Mouse (Mus musculus) hindbrain, embryonic 14.5 days (tissue): ENCODE results near the gene Mob1b. TPM values are rescaled to one million over a fixed set of nuclear protein-coding genes. Genes with fewer than 3 reads are reported as not detected.

ENCODE experiments used
- ATAC-seq: fragments of 200-750 bp; cut with Nextera tagmentation; 2 replicates; pipeline ENCODE4 v1.8.0; 2017; ENCODE audit warnings: moderate number of reproducible peaks, mild to moderate bottlenecking, moderate TSS enrichment, moderate library complexity; ENCODE audit not compliant: low FRiP score
- DNase-seq: peaks from one replicate; pipeline ENCODE4 v3.0.0-alpha.2; 2015; ENCODE audit warnings: low spot score
- H3K27ac ChIP-seq: fragments of 300-500 bp; sonication (generic); 2 replicates; pipeline ENCODE4 v1.5.1; 2014; ENCODE audit warnings: mild to moderate bottlenecking, moderate library complexity
- H3K27me3 ChIP-seq: fragments of 300-500 bp; sonication (generic); 2 replicates; pipeline ENCODE4 v1.6.1; 2014; ENCODE audit warnings: mild to moderate bottlenecking, low read length, mixed read lengths; ENCODE audit not compliant: control insufficient read depth, insufficient read depth
- H3K36me3 ChIP-seq: fragments of 300-500 bp; sonication (generic); replicated peaks from 2 replicates; pipeline ENCODE4 v1.6.1; 2014; ENCODE audit not compliant: control insufficient read depth, insufficient read depth
- H3K4me1 ChIP-seq: fragments of 300-500 bp; sonication (generic); replicated peaks from 2 replicates; pipeline ENCODE4 v1.6.1; 2014; ENCODE audit warnings: antibody characterized with exemption, low read length, mixed read lengths; ENCODE audit not compliant: control insufficient read depth, insufficient read depth
- H3K4me2 ChIP-seq: fragments of 300-500 bp; sonication (generic); replicated peaks from 2 replicates; pipeline ENCODE4 v1.6.1; 2014; ENCODE audit warnings: mild to moderate bottlenecking, moderate library complexity
- H3K4me3 ChIP-seq: fragments of 300-500 bp; sonication (generic); replicated peaks from 2 replicates; pipeline ENCODE4 v1.5.1; 2014; ENCODE audit warnings: mild to moderate bottlenecking, low read length
- H3K9ac ChIP-seq: fragments of 300-500 bp; sonication (generic); 2 replicates; pipeline ENCODE4 v1.6.1; 2014
- H3K9me3 ChIP-seq: fragments of 300-500 bp; sonication (generic); 2 replicates; pipeline ENCODE4 v1.6.1; 2016; ENCODE audit warnings: low read length; ENCODE audit not compliant: control insufficient read depth
- WGBS: fragments of 180-500 bp; shearing (Covaris S2); extraction: QIAGEN DNeasy Blood & Tissue Kit; methylation state at CpG from one replicate; pipeline ENCODE4 v1.1.7; 2014; 5-methylcytosine and 5-hydroxymethylcytosine counted together
- polyA plus RNA-seq: library from polyadenylated mRNA; unstranded; fragments of >200 nt; fragmentation: Nextera tagmentation; extraction: Ambion mirVana; gene quantifications from 2 replicates; pipeline ENCODE4 v1.2.1, GENCODE M21; 2014

Gene Mob1b
- polyA plus RNA-seq, 1 experiment from 2014 or later = 14.6 TPM

DNA sequence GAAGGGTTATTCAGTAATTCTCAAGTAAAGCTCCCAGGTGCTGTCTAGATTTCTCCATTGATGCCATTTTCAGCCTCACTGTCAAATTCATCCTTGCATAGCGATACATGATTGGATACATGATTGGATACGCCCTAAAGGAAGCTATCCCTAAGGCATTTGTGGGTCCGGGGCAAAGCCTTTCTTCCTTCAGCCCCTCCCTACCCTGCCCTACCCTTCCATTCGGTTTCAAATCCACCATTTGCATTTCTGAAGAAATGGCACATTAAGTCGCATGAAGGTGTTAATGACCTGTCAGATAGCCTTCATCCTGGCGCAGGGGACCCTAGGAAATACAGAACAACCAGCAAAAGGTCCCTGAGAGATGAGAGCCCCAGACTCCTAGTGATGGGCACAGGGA lies 35.3 kb upstream of the Mob1b start:
- H3K4me1 ChIP-seq = no peaks in the 10 kb centered on the region
- no peaks in the 10 kb centered on the region for H3K36me3 ChIP-seq
- no peak overlapping the region for H3K27ac ChIP-seq
- no peak overlapping the region for H3K4me3 ChIP-seq
- no peaks in the 10 kb centered on the region for H3K27me3 ChIP-seq
- H3K4me2 ChIP-seq = no peak overlapping the region
- ATAC-seq (no peak), DNase-seq (no peak)
- H3K9ac ChIP-seq = no peak overlapping the region
- WGBS = 10% methylated on average over 6 of the region's 6 CpGs
- no peaks in the 10 kb centered on the region for H3K9me3 ChIP-seq

DNA sequence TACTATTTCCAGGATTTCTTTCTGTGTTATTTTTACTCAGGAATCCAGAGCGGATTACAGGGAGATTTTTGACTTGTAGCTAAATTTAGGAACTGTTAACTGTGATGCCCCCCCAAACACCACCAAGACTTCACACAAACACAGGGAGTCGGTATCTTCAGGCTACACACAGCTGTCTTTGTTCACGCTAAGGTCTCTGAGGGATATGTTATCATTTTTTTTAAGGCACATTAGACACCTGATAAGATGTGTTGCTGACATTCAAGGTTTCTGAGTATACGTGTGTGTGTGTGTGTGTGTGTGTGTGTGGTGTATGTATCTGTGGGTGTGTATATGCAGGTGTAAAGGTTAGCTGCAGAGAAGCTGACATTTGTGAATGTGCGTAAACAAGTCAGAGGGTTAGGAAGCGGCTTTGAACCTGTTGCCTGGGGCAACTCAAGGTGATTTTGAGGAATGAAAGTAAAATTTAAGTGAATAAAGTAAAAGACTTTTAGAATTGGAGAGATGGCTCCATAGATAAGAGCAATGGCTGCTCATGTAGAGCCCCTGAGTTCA lies 34.8 kb upstream of the Mob1b start:
- 79% methylated on average over 6 of the region's 6 CpGs for WGBS

DNA sequence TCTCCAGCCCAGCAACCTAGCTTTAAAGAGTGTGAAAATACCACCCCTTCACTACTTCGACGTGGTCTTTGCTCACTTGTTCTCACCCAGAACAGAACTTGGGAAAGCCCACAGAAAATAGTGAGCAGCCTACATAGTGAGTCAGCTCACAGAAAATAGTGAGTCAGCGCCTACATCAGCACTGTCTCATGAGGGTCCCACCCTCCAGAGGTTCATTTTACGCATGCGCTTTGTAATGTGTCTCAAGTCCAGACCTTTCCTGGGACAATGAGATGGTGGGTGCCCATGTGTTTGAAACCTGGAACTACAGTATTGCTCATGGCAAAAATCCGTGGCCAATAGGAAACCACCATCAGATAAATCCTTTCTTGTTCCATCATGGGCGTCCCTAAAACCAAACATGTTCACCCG lies 32.7 kb upstream of the Mob1b start:
- Histone ChIP-seq H3K27me3 (no peaks in the 10 kb centered on the region), H3K4me1 (no peaks in the 10 kb centered on the region), H3K4me2 (no peak overlapping the region), H3K36me3 (no peaks in the 10 kb centered on the region), H3K4me3 (no peak overlapping the region), H3K9ac (no peak overlapping the region), H3K27ac (no peak overlapping the region), H3K9me3 (no peaks in the 10 kb centered on the region)
- 89% methylated on average over 8 of the region's 8 CpGs for WGBS
- DNase-seq (no peak), ATAC-seq (no peak)

More for the DNA sequence above, 34.8 kb upstream of the Mob1b start:
- H3K27ac ChIP-seq = no peak overlapping the region
- no peak overlapping the region for H3K9ac ChIP-seq
- H3K4me3 ChIP-seq = no peak overlapping the region
- no peaks in the 10 kb centered on the region for H3K4me1 ChIP-seq
- H3K27me3 ChIP-seq = no peaks in the 10 kb centered on the region
- H3K9me3 ChIP-seq = no peaks in the 10 kb centered on the region
- H3K36me3 ChIP-seq = no peaks in the 10 kb centered on the region
- DNase-seq = no peak
- H3K4me2 ChIP-seq = no peak overlapping the region
- ATAC-seq = no peak

GRCm38 (mm10) chr5:88688583-88689187 lies 32.0 kb upstream of the Mob1b start:
- no peaks in the 10 kb centered on the region for H3K27me3 ChIP-seq
- ATAC-seq (no peak), DNase-seq (no peak)
- 88% methylated on average over 15 of the region's 15 CpGs for WGBS
- H3K4me2 ChIP-seq = no peak overlapping the region
- H3K4me3 ChIP-seq = no peak overlapping the region
- no peaks in the 10 kb centered on the region for H3K4me1 ChIP-seq
- H3K36me3 ChIP-seq = no peaks in the 10 kb centered on the region
- H3K9ac ChIP-seq = no peak overlapping the region
- H3K27ac ChIP-seq = no peak overlapping the region
- no peaks in the 10 kb centered on the region for H3K9me3 ChIP-seq

GRCm38 (mm10) chr5:88689279-88689938 lies 31.2 kb upstream of the Mob1b start:
- ATAC-seq = peak; percentile 46; the same call in 1 of the 2 replicates
- no peaks in the 10 kb centered on the region for H3K27me3 ChIP-seq
- no peaks in the 10 kb centered on the region for H3K9me3 ChIP-seq
- no peaks in the 10 kb centered on the region for H3K4me1 ChIP-seq
- DNase-seq = peak; percentile 71
- H3K36me3 ChIP-seq = no peaks in the 10 kb centered on the region
- no peak overlapping the region for H3K4me2 ChIP-seq
- no peak overlapping the region for H3K27ac ChIP-seq
- 79% methylated on average over 3 of the region's 3 CpGs for WGBS
- H3K9ac ChIP-seq = no peak overlapping the region
- H3K4me3 ChIP-seq = no peak overlapping the region

- no peak overlapping the region for H3K4me2 ChIP-seq
- no peaks in the 10 kb centered on the region for H3K9me3 ChIP-seq
- no peak overlapping the region for H3K4me3 ChIP-seq
- H3K9ac ChIP-seq = no peak overlapping the region
- ATAC-seq (no peak), DNase-seq (no peak)
- H3K27ac ChIP-seq = no peak overlapping the region
- H3K36me3 ChIP-seq = no peaks in the 10 kb centered on the region
- H3K4me1 ChIP-seq = no peaks in the 10 kb centered on the region
- no peaks in the 10 kb centered on the region for H3K27me3 ChIP-seq
- 81% methylated on average over 10 of the region's 10 CpGs for WGBS
Measured at GRCm38 (mm10) chr5:88690681-88691505, 29.8 kb upstream of the Mob1b start.

DNA sequence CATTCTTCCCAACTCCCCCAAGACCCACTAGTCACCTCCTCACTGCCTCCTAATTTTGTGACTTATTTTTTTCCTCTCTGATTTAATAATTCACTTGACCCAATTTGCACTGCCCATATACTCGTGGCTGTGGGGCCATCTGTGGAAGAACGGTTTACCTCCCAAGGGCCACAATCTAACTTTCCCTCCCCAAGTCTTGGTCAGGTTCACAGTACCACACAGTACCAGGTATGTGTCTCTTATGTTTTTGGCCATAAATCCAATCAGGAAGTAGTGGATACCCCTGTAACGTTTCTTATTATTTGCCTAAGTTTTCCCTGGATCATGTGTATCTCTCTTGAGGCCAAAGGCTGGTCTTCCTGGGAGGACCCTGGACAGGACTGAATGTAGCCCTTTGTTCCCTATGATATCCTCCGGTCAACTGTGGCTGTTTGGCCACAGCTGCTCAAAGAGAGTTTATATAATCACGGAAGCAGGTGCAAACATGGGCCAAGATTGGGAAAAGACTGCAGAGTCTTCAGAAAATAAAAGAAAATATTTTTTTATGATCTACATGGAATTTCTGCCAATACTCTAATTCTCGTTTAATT lies 29.1 kb upstream of the Mob1b start:
- no peak overlapping the region for H3K4me2 ChIP-seq
- no peaks in the 10 kb centered on the region for H3K27me3 ChIP-seq
- no peak overlapping the region for H3K4me3 ChIP-seq
- H3K4me1 ChIP-seq = no peaks in the 10 kb centered on the region
- ATAC-seq = no peak
- H3K9ac ChIP-seq = no peak overlapping the region
- H3K9me3 ChIP-seq = no peaks in the 10 kb centered on the region
- no peak overlapping the region for H3K27ac ChIP-seq
- WGBS = 82% methylated on average over 6 of the region's 6 CpGs
- DNase-seq = no peak
- no peaks in the 10 kb centered on the region for H3K36me3 ChIP-seq

- Histone ChIP-seq H3K9me3 (no peaks in the 10 kb centered on the region), H3K9ac (no peak overlapping the region), H3K27ac (no peak overlapping the region), H3K4me3 (no peak overlapping the region), H3K4me2 (no peak overlapping the region), H3K4me1 (no peaks in the 10 kb centered on the region), H3K36me3 (no peaks in the 10 kb centered on the region), H3K27me3 (no peaks in the 10 kb centered on the region)
- 92% methylated on average over 4 of the region's 4 CpGs for WGBS
- DNase-seq = no peak
- ATAC-seq = no peak
Measured at GRCm38 (mm10) chr5:88692586-88692985, 28.1 kb upstream of the Mob1b start.

GRCm38 (mm10) chr5:88693057-88693456 lies 27.6 kb upstream of the Mob1b start:
- Histone ChIP-seq H3K27me3 (no peaks in the 10 kb centered on the region), H3K4me2 (no peak overlapping the region), H3K4me1 (no peaks in the 10 kb centered on the region), H3K9ac (no peak overlapping the region), H3K36me3 (no peaks in the 10 kb centered on the region), H3K9me3 (no peaks in the 10 kb centered on the region), H3K27ac (no peak overlapping the region), H3K4me3 (no peak overlapping the region)
- DNase-seq (no peak), ATAC-seq (no peak)
